Mouse (Mus musculus) myocyte (in vitro differentiated cells): ENCODE data around the gene Naxe.

Experiments
- CEBPB ChIP-seq: IDR thresholded peaks from 2 replicates; pipeline ENCODE4 v1.6.1; 2011; ENCODE audit warnings: mild to moderate bottlenecking, moderate library complexity; ENCODE audit not compliant: poor library complexity, insufficient read depth, severe bottlenecking
- E2F4 ChIP-seq: IDR thresholded peaks from one replicate; pipeline ENCODE4 v1.6.1; 2011; ENCODE audit warnings: mild to moderate bottlenecking, control low read depth, moderate library complexity; ENCODE audit not compliant: insufficient read depth
- MAX ChIP-seq: IDR thresholded peaks from one replicate; pipeline ENCODE4 v1.6.1; 2011; ENCODE audit warnings: low read depth, mild to moderate bottlenecking, control low read depth
- MYOD1 ChIP-seq, 3 experiments: IDR thresholded peaks; one replicate each; pipeline ENCODE4 v1.6.1; 2011; ENCODE audit warnings: control low read depth in 2 of 3, low read depth in 2 of 3, mild to moderate bottlenecking in 2 of 3, moderate library complexity in 1 of 3; ENCODE audit not compliant: insufficient read length in 2 of 3, control insufficient read depth in 1 of 3
- MYOG ChIP-seq, 3 experiments: IDR thresholded peaks; one replicate each; pipeline ENCODE4 v1.6.1; 2011; ENCODE audit warnings: control low read depth in 2 of 3, low read depth in 2 of 3, mild to moderate bottlenecking in 2 of 3; ENCODE audit not compliant: insufficient read length in 2 of 3, control insufficient read depth in 1 of 3, insufficient read depth in 1 of 3
- POLR2A ChIP-seq: IDR thresholded peaks from one replicate; pipeline ENCODE4 v1.6.1; 2011; ENCODE audit warnings: low read depth, mild to moderate bottlenecking, control low read depth, moderate library complexity; ENCODE audit not compliant: insufficient read length
- POLR2AphosphoS2 ChIP-seq: IDR thresholded peaks from one replicate; pipeline ENCODE4 v1.6.1; 2011; ENCODE audit warnings: low read depth, control low read depth; ENCODE audit not compliant: insufficient read length
- REST ChIP-seq: IDR thresholded peaks from one replicate; pipeline ENCODE4 v1.6.1; 2011; ENCODE audit warnings: mild to moderate bottlenecking, control low read depth, moderate library complexity; ENCODE audit not compliant: insufficient read depth, insufficient read length
- SRF ChIP-seq: IDR thresholded peaks from one replicate; pipeline ENCODE4 v1.6.1; 2011; ENCODE audit warnings: low read depth; ENCODE audit not compliant: control insufficient read depth, insufficient read length
- TCF12 ChIP-seq: IDR thresholded peaks from one replicate; pipeline ENCODE4 v1.6.1; 2011; ENCODE audit warnings: mild to moderate bottlenecking, control low read depth; ENCODE audit not compliant: poor library complexity, insufficient read depth, severe bottlenecking
- TCF3 ChIP-seq: IDR thresholded peaks from one replicate; pipeline ENCODE4 v1.6.1; 2011; ENCODE audit warnings: low read depth, control low read depth; ENCODE audit not compliant: insufficient read length
- USF1 ChIP-seq: IDR thresholded peaks from one replicate; pipeline ENCODE4 v1.6.1; 2011; ENCODE audit warnings: low read depth, mild to moderate bottlenecking, control low read depth, moderate library complexity

DNA sequence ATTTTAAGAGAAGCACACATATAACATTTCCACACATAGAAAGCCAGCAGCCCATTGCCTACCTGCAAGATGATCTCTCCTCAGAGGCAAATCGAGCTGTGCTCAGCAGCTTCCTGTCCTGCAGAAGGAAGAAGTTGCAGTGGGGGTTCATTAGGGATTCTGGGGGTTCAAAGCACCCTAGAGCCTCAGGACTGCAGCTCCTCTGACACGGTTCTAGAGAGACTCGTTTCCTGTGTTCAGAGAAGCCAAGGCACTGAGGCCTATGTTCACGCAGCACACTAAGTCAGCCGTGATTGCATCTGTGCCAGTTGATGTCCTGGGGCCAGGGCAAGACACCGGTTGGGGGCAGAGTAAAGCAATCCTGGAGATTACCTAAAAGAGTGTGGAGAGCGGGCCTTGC, 31.5 kb downstream of the Naxe start:
- TF ChIP-seq POLR2A = no peak
- no peak for TF ChIP-seq TCF12
- TF ChIP-seq MYOD1 (IDR thresholded peaks at IDR 0.05; ENCODE audit: control insufficient read depth in 1 of 3, insufficient read length in 2 of 3, low read depth in 2 of 3) = no peak
- no peak for TF ChIP-seq USF1
- TF ChIP-seq MYOG (IDR thresholded peaks at IDR 0.05; ENCODE audit: control insufficient read depth in 1 of 3, insufficient read depth in 1 of 3, insufficient read length in 2 of 3, low read depth in 2 of 3) = no peak
- TF ChIP-seq CEBPB = no peak
- no peak for TF ChIP-seq E2F4
- no peak for TF ChIP-seq POLR2AphosphoS2
- TF ChIP-seq TCF3 = no peak
- TF ChIP-seq MAX = no peak
- TF ChIP-seq SRF = no peak
- no peak for TF ChIP-seq REST
